Mouse (Mus musculus): Measurements from ENCODE around the gene Trib3.
A peak's percentile ranks its signal among the peaks of the same experiment; 100 is the strongest.
"Not testable (repeated sequence)": the region's sequence is repeated elsewhere in the genome, so short reads cannot be mapped to it uniquely, and the experiment has no call there.

The Trib3 gene

DNA sequence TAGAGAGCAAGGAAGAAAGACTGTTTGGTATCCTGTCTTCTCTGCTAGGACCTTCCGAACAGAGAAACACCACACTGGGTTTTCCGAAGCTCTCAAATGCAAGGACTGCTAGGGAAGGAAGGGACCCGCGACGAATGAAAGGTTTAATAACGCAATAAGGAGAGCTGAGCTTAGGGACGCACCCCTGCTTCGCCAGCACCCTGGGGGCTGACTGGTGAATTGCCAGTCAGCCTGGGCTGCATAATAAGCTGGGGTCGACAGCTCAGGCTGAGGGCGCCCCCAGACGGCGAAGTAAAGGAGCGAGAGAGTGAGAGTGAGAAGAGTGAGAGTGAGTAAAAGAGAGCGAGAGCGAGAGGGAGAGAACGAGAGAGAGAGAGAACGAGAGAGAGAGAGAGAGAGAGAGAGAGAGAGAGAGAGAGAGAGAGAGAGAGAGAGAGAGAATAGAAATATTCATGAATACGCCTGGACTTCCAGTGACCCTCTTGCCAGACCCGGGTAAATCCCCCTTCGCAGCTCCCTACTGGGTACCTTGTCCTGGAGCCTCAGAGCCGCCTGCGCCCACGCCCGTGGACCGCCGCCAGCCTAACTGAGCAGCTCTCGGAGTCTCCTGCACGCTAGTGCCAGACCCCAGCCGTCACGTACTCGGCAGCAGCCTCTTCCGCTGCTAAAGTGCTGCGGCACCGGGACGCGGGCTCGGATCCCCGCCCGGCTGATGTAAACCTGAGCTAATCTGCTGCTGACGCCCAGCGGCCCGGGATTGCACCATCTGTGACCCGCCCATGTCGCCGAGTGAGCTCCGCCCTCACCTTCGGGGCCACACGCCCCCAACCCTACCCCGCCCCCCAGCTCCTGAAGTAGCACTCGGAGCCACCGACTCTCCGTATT is at the start of gene Trib3:
TSS of gene Trib3 (minus strand) at position 704 of the 885 bp plus-strand sequence.
- DNase-seq = peak; percentile 74

DNA sequence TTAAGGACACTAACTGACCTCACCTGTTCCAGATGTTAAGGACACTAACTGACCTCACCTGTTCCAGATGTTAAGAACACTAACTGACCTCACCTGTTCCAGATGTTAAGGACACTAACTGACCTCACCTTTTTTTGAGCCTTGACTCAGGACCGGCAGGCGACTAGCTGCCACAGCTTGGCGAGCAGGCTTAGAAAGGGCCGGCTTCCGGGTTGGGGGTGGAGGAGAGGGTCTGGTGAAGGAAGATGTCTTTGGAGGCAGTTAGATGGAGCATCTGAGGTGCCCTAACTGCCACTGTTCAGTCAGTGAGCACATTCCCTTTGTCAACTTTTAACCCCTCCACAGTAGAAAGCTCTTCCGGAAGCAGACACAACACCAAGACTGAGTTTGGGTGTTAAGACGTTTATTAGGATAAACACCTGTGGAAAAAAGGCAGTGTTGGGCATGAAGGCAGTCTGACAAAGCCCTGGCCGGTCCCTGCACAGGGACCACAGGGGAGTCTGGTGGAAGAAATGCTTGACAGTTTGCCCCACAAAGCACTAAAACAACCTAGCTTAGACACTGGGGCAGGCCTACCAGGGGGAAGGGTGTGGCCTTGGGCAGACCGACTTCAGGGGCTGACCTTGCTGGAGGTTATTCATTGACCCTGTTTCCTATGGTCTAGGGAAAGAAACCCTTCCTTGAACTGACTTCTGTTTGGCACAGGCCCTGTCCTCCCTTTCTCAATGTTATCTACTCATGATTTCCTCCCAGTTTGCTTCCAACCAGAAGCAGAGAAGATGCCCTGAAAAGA is 49.6 kb upstream of the Trib3 start:
- DNase-seq = no peak

DNA sequence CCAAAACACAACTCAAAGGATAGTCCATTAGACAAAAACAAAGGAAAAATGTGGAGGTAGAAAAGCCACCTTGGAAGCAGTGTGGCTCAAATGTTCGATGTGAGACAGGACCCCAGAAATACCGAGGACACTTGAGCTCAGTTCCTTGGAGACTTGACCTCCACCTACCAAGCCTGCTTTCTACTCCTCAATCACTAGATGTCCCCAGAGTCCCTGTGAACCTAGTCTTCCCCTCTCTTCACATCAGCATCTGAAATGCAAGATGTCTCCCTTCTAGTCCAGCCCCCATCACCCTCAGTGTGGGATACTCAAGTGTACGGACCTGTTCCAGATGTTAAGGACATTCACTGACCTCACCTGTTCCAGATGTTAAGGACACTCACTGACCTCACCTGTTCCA is 49.0 kb upstream of the Trib3 start:
- DNase-seq = peak; percentile 53

DNA sequence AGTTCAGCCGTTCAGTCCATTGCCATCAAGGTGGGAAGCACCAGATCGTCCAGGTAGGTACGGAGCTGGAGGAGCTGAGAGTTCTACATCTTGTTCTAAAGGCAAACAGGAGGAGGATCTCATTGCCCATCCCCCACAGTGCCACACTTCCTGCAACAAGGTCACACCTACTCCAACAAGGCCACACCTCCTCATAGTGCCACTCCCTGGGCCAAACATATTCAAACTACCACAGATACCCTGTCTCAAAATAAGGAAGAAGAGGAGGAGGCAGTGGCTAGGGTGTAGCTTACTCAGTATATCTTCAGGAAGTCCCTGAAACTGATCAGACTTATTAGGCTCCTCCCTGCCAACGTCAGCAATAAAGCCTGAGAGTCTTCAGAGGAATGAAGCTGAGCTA is 40.4 kb upstream of the Trib3 start:
- no peak for DNase-seq

DNA sequence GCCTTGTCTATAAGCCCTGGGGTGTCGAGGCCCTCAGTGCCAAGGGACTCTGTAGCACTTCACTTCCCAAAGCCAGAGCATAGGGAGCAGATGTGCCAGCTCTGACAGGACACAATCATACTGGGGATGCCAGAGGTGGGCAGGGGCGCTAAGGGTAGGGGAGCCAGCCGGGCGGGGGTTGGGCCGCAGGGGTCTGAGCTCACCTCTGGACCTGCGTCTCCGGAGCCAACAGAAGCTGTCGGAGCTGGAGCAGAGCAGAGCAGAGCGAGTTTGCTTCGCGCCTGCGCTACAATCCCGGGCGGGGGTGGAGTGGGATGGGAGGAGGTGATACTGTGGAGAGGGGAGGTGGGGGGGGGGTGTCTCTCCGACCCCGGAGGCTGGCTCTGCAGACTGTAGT is 32.5 kb upstream of the Trib3 start, which contains the start of gene Nrsn2:
TSS of gene Nrsn2 (minus strand) at position 294 of the 397 bp plus-strand sequence.
- no peak for DNase-seq

DNA sequence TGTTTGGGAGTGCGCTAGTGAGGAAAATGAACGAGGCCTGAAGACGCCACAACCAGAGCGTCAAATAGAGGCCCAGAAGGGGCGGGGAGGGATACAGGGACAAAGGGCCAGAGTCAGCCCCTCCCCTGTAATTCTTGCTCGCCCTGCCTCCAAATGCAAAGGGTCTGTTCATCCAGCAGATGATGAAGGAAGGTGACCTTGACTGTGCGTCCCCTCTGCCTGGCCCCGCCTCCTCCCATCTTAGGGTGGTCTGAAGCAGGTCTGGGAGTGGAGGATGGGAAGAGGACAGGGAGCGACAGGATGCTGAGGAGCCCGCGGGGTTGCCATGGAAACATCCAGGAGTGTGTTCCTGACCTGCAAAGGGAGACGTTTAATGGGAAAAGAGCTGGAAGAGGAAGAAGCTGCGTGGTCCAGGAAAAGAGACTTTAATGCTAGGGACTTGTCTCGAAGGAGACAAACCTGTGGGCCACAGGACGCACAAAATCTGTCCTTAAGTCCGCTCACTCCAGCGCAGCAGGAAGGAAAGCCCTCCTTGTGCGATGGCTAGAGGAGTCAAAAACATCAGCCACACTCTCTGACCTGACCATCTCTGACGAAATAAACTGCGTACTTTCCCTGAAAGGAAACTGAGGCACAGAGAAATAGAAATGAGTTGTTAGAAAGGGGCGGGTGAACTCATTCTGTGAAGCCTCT is 32.0 kb upstream of the Trib3 start:
- no peak for DNase-seq

DNA sequence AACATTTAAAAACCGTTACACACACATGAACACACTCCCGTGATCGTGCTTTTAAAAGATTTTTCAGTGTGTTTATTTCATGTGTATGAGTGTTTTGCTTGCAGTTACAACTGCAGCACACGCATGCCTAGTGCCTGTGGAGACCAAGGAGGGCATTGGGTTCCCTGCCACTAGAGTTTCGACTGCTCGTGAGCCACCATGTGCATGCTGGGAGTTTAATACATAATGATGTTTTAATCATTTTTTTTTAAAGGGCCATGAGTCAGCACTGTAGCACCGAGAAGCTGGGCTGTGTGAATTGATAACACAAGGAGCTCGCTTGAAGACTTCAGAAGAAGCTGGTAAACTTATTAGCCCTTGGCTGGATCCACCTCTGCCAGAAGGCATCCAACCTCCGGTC is 29.7 kb upstream of the Trib3 start:
- DNase-seq = no peak

DNA sequence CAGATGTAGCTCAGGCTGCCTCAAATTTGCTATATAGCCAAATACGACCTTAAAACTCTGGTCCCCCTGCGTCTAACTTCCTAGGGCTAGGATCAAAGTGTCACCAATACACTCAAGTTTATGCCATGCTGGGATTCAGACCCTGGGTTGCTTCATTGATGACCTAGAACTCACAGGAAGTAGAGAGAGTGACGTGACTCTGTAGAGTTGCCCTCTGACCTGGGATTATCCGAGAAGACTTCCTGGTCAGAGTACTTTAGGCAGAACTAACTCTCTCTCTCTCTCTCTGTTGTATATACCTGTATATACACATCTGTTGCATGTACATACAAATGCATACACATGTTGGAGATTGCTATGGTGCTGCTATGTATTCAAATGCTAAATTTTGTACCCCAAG is 28.8 kb upstream of the Trib3 start:
- no peak for DNase-seq

DNA sequence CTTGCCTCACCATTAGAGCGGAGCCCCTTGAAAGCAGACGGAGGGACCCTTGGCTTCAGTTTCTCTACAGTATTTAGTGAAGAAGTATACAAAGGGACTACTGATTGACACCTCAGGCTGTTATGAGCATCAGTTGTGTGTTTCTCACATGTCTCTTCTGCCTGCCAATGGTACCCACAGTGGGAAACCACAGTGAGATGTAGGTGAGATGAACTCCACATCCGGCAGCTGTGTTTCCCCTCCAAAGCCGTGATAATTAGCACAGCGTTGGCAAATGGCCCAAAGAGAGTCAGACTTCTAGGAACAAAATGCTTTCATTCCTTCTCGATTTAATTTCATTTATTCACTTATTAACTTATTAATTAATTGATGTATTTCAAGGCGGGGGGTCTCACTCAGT is 28.3 kb upstream of the Trib3 start:
- DNase-seq = no peak

DNA sequence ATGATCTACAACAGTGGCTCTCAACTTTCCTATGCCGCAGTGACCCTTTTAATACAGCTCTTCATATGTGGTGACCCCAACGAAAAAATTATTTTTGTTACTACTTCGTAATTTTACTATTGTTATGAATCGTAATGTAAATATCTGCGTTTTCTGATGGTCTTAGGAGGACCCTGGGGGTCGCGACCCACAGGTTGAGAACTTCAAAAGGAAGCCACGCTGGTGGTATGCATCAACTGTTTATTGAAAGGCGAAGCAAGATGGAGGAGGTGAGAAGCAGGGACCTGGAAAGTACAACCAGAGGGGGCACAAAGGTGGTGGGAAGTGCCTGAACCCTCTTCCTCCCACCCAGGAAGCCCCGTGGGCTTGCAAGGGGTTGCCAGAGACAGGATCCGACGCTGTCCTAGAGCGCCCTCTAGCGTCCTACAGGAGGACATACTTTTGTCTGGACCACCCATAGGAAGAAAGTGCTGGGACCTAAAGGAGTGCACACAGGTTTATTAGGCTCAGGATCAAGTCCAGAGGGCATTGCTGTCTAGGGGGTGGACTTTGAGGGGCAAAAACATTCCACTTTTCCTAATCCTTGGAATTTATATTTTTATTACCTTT is 24.8 kb upstream of the Trib3 start:
- DNase-seq = peak; percentile 36

DNA sequence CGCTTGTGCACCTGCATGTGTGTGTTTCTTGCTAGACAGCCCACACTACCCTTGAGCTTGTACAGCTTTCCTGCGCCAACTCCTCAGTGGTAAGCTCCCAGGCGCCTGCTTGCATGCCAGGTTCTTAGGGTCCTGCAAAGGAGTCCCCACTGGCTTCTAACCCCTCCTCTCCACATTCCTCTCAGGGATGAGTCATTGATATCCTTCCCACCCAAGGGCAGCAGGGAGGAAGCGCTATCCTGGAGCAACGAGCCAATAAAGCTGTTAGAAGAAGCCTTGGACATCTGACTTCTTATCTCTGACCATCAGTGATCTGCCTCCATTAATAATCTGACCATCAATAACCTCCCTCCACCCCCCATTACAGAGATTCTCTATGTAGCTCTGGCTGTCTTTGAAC is 24.1 kb upstream of the Trib3 start:
- DNase-seq = no peak

DNA sequence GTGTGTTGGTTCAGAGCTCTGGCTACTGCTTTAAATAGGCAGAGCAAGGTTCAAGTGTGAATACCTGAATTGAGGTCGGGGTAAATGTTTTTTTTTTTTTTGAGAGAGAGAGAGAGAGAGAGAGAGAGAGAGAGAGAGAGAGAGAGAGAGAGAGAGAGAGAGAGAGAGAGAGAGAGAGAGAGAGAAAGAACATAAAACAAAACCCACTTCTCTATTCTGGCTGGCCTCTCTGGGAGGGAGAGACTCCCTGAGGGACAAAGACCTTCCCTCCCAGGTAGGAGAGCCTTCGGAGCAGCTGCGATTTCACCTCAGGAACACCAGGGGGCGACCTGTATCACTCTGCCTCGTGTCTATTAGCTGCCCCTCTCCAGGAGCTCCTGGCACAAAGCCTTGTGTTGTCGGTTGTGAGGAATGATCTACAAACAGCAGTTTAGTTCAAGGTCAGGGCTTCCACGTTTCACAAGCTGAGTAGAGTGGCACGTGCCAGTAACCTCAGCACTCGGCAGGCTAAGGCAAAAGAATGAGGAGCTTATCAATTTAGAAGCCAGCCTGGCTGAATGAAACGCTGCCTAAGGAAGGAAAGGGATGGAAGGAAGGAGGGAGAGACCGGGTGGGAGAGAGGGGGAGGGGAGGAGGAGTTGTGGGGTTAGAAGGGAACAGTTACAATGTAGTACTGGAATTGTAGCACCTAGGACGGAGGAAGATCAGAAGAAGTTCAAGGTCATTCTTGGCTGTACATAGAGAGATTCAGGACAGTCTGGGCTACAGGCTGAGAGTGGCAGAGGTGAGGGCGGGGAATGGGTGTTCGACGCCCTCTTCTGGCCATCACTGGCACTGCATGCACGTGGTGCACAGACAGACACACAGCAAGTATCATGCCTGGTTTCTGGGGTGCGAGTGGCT is 19.7 kb upstream of the Trib3 start:
- DNase-seq = peak; percentile 49

DNA sequence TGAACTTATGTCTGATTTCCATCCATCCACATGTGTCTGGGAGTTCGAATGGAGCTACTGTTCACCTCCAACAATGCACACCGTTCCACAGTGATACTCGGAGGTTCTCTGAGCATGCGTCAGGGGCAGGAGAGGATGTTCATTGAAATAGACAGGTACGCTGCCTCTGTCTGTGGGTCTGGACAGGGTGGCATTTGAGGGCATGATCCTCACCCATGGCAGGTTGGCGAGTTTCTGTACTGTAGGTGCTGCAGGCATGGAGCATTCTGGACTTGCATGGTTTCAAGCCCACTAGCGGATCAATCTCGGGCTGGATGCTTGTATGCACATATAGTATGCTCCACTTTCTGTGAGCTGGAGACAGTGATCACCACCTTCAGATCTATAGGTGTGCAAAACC is 17.4 kb upstream of the Trib3 start:
- no peak for DNase-seq

DNA sequence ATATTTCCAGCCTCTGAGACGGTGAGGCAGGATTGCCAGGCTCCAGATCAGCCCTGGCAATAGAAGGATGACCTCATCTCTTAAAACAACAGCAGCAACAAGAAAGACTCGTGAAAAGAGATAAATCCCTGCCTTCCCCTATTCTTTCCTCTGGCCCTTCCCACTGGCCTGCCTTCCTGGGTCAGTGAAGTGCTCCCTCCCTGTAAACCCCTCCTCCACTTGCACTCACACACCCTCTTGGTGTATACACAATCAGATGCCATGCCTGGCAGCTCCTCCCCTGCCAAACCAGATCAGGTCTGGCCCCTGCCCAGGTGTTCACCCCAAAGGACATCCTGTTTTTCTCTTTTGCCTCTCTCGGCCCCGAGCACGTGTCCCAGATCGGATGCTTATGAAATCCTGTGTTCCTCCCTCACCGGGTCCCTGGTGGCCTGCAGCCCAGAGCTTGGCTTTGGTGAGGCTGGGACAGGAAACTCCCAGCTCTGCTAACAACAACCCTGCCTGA is 16.5 kb upstream of the Trib3 start:
- no peak for DNase-seq

DNA sequence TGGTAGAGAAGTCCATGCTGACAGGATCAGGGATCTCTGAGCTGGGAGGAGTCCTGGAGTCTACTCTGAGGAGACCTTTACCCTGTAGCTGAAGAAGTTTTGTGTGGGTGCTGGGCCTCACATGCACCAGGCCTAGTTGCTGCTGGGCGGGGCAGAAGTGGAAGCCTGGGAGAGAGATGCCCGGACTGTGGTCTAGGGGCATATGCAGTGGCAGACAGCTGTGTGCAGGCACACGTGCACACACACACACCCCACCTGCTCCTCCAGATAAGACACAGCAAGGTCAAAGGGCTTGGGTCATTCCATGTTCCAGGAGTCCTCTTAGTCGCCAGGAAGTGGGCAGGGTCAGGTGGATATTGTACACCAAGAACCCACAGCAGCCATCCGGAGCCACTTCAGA is 15.8 kb upstream of the Trib3 start:
- DNase-seq = no peak

DNA sequence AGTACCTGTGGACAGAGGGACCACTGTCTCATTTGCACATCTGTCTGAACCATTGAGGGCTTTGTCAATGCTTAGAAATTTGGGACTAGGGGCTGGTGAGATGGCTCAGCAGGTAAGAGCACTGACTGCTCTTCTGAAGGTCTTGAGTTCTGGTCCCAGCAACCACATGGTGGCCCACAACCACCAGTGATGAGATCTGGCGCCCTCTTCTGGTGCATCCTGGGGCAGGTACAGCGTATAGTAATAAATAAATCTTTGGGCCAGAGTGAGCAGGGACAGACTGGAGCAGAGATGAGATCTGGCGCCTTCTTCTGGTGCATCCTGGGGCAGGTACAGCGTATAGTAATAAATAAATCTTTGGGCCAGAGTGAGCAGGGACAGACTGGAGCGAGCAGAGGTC is 15.1 kb upstream of the Trib3 start:
- DNase-seq = not testable (repeated sequence)

DNA sequence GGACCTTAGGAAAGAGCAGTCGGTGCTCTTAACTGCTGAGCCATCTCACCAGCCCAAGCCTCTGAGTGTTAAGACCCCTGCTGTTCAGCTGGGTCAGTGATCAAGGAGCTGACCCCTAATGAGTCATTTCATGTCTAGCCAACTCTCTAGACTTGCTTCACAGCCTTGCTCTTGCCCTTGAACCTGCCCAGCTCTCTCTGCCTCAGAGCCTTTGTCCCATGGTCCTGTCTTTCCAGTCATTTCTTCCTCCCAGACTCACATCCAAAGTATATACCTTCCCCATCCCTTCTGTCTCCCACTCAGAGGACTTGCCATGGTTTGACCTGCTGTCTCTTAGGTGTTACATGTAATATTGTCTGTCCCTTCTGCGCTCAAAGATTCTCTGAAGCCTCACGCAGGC is 13.4 kb upstream of the Trib3 start:
- DNase-seq = no peak

DNA sequence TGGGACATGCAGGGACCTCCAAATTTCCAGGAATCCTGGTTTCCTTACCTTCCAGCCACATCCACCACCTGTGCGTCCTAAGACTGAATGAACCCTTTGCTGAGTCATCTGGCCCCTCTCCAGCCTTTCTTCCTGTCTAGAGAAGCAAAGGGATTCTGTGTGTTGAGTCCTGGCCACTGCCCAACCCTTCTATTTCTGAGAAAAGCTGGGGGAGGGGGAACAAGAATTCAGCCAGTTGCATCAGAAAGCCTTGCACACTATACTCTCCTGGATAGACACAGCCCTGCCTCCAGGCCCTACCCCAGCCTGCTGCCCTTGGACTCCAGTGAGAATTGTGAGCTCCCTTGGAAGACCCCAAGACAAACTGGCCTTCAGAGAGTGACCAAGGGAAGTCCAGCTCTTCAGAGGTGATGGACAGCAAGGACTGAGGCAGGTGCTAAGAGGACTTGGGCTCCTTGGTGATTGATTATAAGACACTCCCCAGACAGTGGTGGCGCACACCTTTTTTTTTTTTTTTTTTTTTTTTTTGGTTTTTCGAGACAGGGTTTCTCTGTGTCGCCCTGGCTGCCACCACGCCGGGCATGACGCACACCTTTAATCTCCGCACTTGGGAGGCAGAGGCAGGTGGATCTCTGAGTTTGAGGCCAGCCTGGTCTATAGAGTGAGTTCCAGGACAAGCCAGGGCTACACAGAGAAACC is 6.2 kb upstream of the Trib3 start:
- no peak for DNase-seq

DNA sequence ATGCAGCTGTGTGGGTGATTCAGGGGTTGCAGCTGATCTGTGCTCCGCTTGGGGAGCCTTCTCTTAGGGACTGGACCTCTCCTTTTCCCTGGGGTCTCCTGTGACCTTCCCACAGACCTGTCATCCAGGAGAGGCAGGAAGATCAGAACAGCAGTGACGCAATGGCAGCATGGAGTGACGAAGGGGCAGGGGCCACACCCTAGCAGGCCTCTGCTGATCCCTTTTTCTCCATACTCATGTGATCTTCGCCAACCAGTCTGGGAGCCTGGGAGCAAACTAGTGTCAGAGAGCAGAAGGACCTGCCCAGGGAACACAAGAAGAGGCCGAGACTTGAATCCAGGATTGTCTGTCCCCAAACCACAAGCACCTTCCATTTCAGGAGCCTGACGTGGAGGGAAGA is 5.4 kb upstream of the Trib3 start:
- no peak for DNase-seq

DNA sequence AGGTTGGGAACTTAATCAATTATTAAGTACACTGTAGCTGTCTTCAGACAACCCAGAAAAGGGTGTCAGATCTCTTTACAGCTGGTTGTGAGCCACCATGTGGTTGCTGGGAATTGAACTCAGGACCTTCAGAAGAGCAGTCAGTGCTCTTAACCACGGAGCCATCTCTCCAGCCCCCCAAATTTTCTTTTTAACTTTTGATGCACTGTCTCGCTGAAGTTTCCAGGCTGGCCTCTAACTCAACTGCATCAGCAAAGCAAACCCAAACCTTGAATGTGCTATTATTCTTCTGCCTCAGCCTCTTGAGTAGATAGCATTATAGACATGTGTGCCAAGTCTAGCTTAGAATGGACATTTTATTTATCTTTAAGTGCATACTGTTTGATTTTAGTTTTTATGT is 3.9 kb upstream of the Trib3 start:
- no peak for DNase-seq
